Mouse (Mus musculus): ENCODE results near the gene Lamb3. TPM values are rescaled to one million over a fixed set of nuclear protein-coding genes. Genes with fewer than 3 reads are reported as not detected.

Gene Lamb3
- total RNA-seq, 2 experiments from 2014 or later, result 1.4 to 2.1 TPM

DNA sequence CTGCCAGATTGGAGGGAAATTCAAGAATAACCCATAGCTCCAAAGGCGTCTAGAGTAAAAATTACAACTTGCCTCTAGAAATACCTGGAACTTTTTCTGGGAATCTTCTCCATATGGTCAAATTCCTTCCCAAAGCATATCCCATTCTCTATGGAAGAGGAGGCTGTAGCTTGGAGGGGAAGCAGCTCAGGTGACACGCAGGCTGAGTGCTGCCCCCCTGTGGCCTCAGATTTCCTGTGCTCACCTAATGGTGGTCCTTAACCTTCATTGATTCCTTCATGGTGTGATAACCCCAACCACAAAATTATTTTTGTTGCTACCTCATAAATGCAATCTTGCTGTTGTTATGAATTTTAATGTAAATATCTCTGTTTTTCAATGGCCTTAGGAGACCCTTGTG, 116.7 kb downstream of the Lamb3 start:
- no peak for DNase-seq (ENCODE audit: extremely low spot score in 1 of 2, low spot score in 2 of 2)
- intact Hi-C loops (cut with DNase I), result loop anchor here (2.0 kb wide), 1 partner anchor 67 kb away; no protein-coding TSS in a partner anchor

DNA sequence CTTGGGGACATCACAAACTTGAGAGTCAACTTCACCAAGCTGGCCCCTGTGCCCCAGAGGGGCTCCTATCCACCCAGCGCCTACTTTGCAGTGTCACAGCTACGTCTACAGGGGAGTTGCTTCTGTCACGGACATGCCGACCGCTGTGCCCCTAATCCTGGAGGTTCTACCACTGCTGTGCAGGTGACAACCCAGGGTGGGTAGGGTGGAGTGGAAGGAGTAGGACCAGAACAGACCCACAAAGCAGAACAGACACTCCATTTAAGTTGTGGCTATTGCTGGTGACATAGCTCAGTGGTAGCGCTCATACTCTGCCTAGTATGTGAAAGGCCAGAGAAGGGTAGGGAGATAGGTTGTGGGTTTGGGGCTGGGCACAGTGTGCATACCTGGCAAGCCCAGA, 118.4 kb downstream of the Lamb3 start:
- intact Hi-C loops (cut with DNase I), result loop anchor here (2.0 kb wide), 1 partner anchor 69 kb away; no protein-coding TSS in a partner anchor
- no peak for DNase-seq (ENCODE audit: extremely low spot score in 1 of 2, low spot score in 2 of 2)

DNA sequence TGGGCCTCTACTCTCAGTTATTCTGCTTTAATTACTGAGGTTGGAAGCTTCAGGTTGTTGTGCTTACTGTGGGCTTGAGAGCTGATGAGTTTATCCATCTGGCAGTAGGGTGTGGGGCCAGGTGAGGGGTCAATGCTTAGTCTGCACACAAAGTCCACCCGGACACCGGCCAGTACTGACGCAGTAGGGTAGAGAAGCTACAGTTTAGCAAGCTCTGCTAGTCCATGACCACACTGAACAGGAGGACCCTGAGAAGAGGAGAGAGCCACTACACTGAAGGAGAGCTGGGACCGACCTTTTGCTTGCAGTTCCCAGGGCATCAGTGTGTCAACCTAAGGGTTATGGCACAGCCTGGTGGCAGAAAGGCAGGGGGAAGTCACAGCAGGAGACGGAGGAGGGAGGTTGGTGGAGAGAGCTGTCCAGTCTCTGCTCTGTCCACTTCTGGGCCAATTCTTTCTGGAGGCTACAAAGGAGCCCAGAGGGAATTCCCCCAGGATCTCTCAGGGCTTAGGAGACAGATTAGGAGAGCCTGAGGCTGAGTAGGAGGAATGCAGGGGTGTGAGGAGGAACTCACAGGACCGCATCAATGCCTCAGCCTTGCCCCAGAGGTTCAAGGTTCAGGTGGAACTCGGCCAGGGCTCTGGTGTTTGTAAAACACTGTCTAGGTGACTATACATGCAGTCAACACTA, 119.1 kb downstream of the Lamb3 start:
- DNase-seq (ENCODE audit: extremely low spot score in 1 of 2, low spot score in 2 of 2), result no peak
- intact Hi-C loops (cut with DNase I), result no loop called here

DNA sequence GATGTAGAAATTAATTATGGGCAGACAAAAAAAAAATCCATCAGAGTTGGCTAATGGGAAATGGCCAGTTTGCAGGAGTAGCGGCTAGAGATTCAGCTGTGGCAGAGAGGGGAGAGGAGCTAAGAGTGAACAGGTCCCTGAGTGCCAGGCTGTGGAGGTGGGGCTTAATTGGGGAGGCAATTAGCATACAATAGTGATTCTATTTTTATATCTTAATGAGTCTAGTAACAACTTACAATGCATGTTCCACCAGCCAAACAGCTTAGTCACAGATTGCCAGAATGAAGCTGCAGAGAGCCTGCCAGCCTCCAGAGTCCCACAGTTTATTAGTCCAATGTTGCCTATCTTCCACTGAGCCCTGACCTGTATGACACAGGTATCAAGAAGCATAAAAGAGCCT, 119.7 kb downstream of the Lamb3 start:
- intact Hi-C loops (cut with DNase I), result no loop called here
- no peak for DNase-seq (ENCODE audit: extremely low spot score in 1 of 2, low spot score in 2 of 2)

GRCm38 (mm10) chr1:193327686-193328085, 120.2 kb downstream of the Lamb3 start:
- intact Hi-C loops (cut with DNase I), result loop anchor here (2.0 kb wide), 1 partner anchor 49 kb away; no protein-coding TSS in a partner anchor
- DNase-seq (ENCODE audit: extremely low spot score in 1 of 2, low spot score in 2 of 2), result no peak

DNA sequence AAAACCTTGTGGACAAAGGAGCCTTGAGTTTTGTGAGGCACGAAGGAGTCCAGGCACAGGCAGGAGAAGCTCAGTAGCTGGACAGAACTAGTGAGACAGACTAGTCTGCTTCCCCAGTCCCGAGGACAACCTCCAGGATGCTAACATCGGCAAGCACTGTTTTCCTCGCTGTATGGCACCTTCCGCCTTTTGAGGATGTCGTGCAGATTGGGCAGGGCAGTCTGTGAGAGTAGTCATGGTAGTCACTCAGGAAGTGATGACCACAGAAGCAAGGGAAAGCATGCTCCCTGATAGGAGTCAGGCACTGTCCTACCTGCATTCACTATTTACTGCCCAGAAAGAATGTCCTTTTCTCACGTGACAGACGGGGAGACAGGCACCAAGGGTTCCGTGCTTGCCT, 122.1 kb downstream of the Lamb3 start:
- DNase-seq (ENCODE audit: extremely low spot score in 1 of 2, low spot score in 2 of 2), result no peak
- intact Hi-C loops (cut with DNase I), result loop anchor here (2.0 kb wide), 1 partner anchor 47 kb away; no protein-coding TSS in a partner anchor

GRCm38 (mm10) chr1:193330172-193330571, 122.7 kb downstream of the Lamb3 start:
- intact Hi-C loops (cut with DNase I), result no loop called here
- peak; percentile 75 to 88 for DNase-seq (ENCODE audit: extremely low spot score in 1 of 2, low spot score in 2 of 2)

DNA sequence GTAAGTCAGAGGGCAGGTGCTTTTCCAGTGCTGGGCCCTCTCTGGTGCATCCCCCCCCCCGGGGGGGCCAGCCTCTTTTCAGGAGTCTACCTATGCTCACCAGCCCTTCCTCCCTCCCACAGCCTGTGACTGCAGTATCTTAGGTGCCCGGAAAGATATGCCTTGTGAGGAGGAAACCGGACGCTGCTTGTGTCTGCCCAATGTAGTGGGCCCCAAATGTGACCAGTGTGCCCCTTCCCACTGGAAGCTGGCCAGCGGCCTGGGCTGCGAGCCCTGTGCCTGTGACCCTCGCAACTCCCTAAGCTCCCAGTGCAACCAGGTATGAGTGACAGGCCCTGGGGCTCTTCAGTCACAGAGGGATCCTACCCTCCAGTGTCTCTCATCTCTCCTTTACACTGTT, 123.1 kb downstream of the Lamb3 start:
- intact Hi-C loops (cut with DNase I), result no loop called here
- DNase-seq (ENCODE audit: extremely low spot score in 1 of 2, low spot score in 2 of 2), result no peak

DNA sequence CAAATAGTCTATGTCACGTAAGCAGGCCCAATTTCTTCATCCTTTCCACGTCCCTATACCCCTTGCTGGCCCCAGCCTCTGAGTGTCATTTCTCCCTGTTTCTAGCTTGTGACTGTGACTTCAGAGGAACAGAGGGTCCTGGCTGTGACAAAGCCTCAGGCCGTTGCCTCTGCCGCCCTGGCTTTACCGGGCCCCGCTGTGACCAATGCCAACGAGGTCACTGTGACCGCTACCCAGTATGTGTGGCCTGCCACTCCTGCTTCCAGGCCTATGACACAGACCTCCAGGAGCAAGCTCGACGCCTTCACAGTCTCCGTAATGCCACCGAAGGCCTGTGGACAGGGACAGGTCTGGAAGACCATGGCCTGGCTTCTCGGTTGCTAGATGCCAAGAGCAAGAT, 124.5 kb downstream of the Lamb3 start:
- intact Hi-C loops (cut with DNase I), result no loop called here
- no peak for DNase-seq (ENCODE audit: extremely low spot score in 1 of 2, low spot score in 2 of 2)

GRCm38 (mm10) chr1:193332671-193333070, 125.2 kb downstream of the Lamb3 start:
- no peak for DNase-seq (ENCODE audit: extremely low spot score in 1 of 2, low spot score in 2 of 2)
- intact Hi-C loops (cut with DNase I), result no loop called here

GRCm38 (mm10) chr1:193333776-193334175, 126.3 kb downstream of the Lamb3 start:
- intact Hi-C loops (cut with DNase I), result no loop called here
- DNase-seq (ENCODE audit: extremely low spot score in 1 of 2, low spot score in 2 of 2), result no peak

- intact Hi-C loops (cut with DNase I), result no loop called here
- DNase-seq (ENCODE audit: extremely low spot score in 1 of 2, low spot score in 2 of 2), result no peak
Measured at GRCm38 (mm10) chr1:193334546-193334945, 127.0 kb downstream of the Lamb3 start.

GRCm38 (mm10) chr1:193336122-193337017, 128.9 kb downstream of the Lamb3 start:
- intact Hi-C loops (cut with DNase I), result no loop called here
- DNase-seq (ENCODE audit: extremely low spot score in 1 of 2, low spot score in 2 of 2), result peak in 1 of 2 experiments; percentile 24

GRCm38 (mm10) chr1:193337018-193337321, 129.5 kb downstream of the Lamb3 start:
- intact Hi-C loops (cut with DNase I), result no loop called here
- DNase-seq (ENCODE audit: extremely low spot score in 1 of 2, low spot score in 2 of 2), result no peak

DNA sequence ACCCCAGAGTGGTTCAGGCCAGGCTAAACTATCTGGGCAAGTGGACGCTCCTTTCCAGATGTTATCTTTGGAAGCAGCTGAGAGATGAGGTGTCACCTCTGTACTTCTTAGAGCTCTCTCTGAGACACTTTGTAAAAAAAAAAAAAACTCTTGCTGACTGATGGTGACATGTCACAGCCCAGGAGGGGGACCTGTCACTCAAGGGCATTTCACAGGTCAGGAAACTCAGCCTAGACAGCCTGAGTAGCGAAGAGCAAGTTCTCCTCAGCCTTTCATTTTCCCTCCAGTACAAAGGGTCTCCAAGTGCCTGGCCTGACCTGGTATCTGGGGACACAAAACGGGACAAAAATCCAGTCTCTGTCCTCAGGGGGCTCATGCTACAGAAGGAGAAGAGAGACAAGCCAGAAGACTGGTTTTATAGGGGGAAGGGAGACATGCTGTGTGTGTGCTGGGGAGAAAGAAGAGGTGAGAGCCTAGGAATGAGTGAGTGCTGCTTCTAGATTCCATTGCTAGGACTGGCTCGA, 130.3 kb downstream of the Lamb3 start:
- no peak for DNase-seq (ENCODE audit: extremely low spot score in 1 of 2, low spot score in 2 of 2)
- intact Hi-C loops (cut with DNase I), result no loop called here

- intact Hi-C loops (cut with DNase I), result no loop called here
- DNase-seq (ENCODE audit: extremely low spot score in 1 of 2, low spot score in 2 of 2), result peak; percentile 59 to 60
Measured at GRCm38 (mm10) chr1:193338363-193338995, 131.0 kb downstream of the Lamb3 start.

GRCm38 (mm10) chr1:193342198-193342946, 134.9 kb downstream of the Lamb3 start:
- intact Hi-C loops (cut with DNase I), result no loop called here
- DNase-seq (ENCODE audit: extremely low spot score in 1 of 2, low spot score in 2 of 2), result no peak

DNA sequence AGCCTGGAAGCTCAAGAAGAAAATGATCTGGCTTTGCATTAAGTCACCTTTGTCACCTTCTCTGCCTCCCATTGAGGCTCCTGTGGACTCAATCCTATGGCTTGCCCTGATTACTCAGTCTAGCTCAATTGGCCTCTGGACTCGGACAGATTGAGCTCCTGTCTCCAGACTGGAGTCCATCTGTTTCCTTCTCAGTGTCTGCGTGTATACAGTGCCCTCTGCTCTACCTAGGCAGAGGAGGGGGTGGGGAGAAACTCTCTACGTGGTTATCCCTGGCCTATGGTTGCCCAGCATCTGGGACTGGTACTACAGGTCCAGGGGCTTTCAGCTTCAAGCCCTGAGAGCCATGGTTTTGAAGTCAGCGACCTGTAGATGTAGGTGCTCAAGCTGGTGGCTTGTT, 136.4 kb downstream of the Lamb3 start:
- intact Hi-C loops (cut with DNase I), result no loop called here

GRCm38 (mm10) chr1:193344976-193345375, 137.5 kb downstream of the Lamb3 start:
- DNase-seq (ENCODE audit: extremely low spot score in 1 of 2, low spot score in 2 of 2), result no peak
- intact Hi-C loops (cut with DNase I), result no loop called here

More for the DNA sequence above, 136.4 kb downstream of the Lamb3 start:
- no peak for DNase-seq (ENCODE audit: extremely low spot score in 1 of 2, low spot score in 2 of 2)

Data from left cerebral cortex, postnatal 10 days (tissue).